Mouse (Mus musculus) bone marrow, adult 2 months (tissue): Measurements from ENCODE around the gene Ube2d3.

Experiments used
- CTCF ChIP-seq: fragments of 200-500 bp; IDR thresholded peaks from 2 replicates; pipeline ENCODE4 v1.5.1; 2011; ENCODE audit warnings: low read length, control low read depth; ENCODE audit not compliant: control insufficient read depth, insufficient read depth
- POLR2A ChIP-seq: fragments of 200-500 bp; IDR thresholded peaks from 2 replicates; pipeline ENCODE4 v1.6.1; 2011; ENCODE audit warnings: low read depth, mild to moderate bottlenecking, control low read depth, low read length, borderline replicate concordance; ENCODE audit not compliant: control insufficient read depth

GRCm38 (mm10) chr3:135420542-135421309 is 17.2 kb upstream of the Ube2d3 start:
- no peak for TF ChIP-seq CTCF
- no peak for TF ChIP-seq POLR2A
